Mouse (Mus musculus) bone marrow, adult 2 months (tissue): Measurements from ENCODE around the gene Naga.

Source experiments
- CTCF ChIP-seq: fragments of 200-500 bp; IDR thresholded peaks from 2 replicates; pipeline ENCODE4 v1.5.1; 2011; ENCODE audit warnings: low read length, control low read depth; ENCODE audit not compliant: control insufficient read depth, insufficient read depth
- POLR2A ChIP-seq: fragments of 200-500 bp; IDR thresholded peaks from 2 replicates; pipeline ENCODE4 v1.6.1; 2011; ENCODE audit warnings: low read depth, mild to moderate bottlenecking, control low read depth, low read length, borderline replicate concordance; ENCODE audit not compliant: control insufficient read depth

GRCm38 (mm10) chr15:82343368-82344287 lies 4.9 kb upstream of the Naga start:
- no peak for TF ChIP-seq POLR2A
- TF ChIP-seq CTCF = no peak
